Mouse (Mus musculus) bone marrow, adult 2 months (tissue): Measurements from ENCODE around the gene Psenen. TPM values are rescaled to one million over a fixed set of nuclear protein-coding genes. Genes with fewer than 3 reads are reported as not detected.

ENCODE experiments used
- H3K27ac ChIP-seq: fragments of 200-500 bp; 2 replicates; pipeline ENCODE4 v1.5.1; 2012; ENCODE audit warnings: low read depth, mild to moderate bottlenecking, control low read depth, inconsistent platforms, low read length; ENCODE audit not compliant: control insufficient read depth, poor library complexity, insufficient read depth
- H3K4me1 ChIP-seq: fragments of 200-500 bp; 2 replicates; pipeline ENCODE4 v1.6.1; 2011; ENCODE audit warnings: low read length; ENCODE audit not compliant: control insufficient read depth, insufficient read depth
- H3K4me3 ChIP-seq: fragments of 200-500 bp; replicated peaks from 2 replicates; pipeline ENCODE3; 2011; ENCODE audit warnings: mild to moderate bottlenecking, low read depth, low read length, control low read depth; ENCODE audit not compliant: control insufficient read depth
- CTCF ChIP-seq: fragments of 200-500 bp; IDR thresholded peaks from 2 replicates; pipeline ENCODE4 v1.5.1; 2011; ENCODE audit warnings: low read length, control low read depth; ENCODE audit not compliant: control insufficient read depth, insufficient read depth
- POLR2A ChIP-seq: fragments of 200-500 bp; IDR thresholded peaks from 2 replicates; pipeline ENCODE4 v1.6.1; 2011; ENCODE audit warnings: low read depth, mild to moderate bottlenecking, control low read depth, low read length, borderline replicate concordance; ENCODE audit not compliant: control insufficient read depth
- WGBS: fragments of 180-500 bp; shearing (Covaris S2); methylation state at CpG from one replicate; pipeline ENCODE4 v1.1.7; 2018; 5-methylcytosine and 5-hydroxymethylcytosine counted together
- polyA plus RNA-seq: library from polyadenylated mRNA; stranded (reverse); fragments of >200 nt; gene quantifications from 2 replicates; pipeline ENCODE4 v1.2.4, GENCODE M21; 2011; ENCODE audit warnings: low replicate concordance; ENCODE audit not compliant: missing spikeins, insufficient read depth, insufficient read length

Psenen gene
- polyA plus RNA-seq, 1 experiment: 98.9 TPM

GRCm38 (mm10) chr7:30591605-30591951, 28.2 kb upstream of the Psenen start:
- TF ChIP-seq POLR2A: no peak
- TF ChIP-seq CTCF: no peak
- Histone ChIP-seq H3K4me1 (peaks cover 3% of the 10 kb centered on the region; the same call in 1 of the 2 replicates), H3K4me3 (no peak overlapping the region), H3K27ac (no peak overlapping the region)
- 90% methylated on average over 4 of the region's 4 CpGs for WGBS

GRCm38 (mm10) chr7:30590927-30591604, 27.6 kb upstream of the Psenen start:
- TF ChIP-seq CTCF (no peak), POLR2A (no peak)
- 92% methylated on average over 9 of the region's 9 CpGs for WGBS
- Histone ChIP-seq H3K4me3 (no peak overlapping the region), H3K4me1 (peaks cover 3% of the 10 kb centered on the region; the same call in 1 of the 2 replicates), H3K27ac (no peak overlapping the region)

GRCm38 (mm10) chr7:30589435-30590301, 26.2 kb upstream of the Psenen start:
- WGBS: 28% methylated on average over 40 of the region's 40 CpGs
- Histone ChIP-seq H3K27ac (peak overlapping the region; percentile 38), H3K4me3 (peak overlapping the region; percentile 70), H3K4me1 (peaks cover 3% of the 10 kb centered on the region; the same call in 1 of the 2 replicates)
- TF ChIP-seq CTCF (peak; percentile 84), POLR2A (no peak)

DNA sequence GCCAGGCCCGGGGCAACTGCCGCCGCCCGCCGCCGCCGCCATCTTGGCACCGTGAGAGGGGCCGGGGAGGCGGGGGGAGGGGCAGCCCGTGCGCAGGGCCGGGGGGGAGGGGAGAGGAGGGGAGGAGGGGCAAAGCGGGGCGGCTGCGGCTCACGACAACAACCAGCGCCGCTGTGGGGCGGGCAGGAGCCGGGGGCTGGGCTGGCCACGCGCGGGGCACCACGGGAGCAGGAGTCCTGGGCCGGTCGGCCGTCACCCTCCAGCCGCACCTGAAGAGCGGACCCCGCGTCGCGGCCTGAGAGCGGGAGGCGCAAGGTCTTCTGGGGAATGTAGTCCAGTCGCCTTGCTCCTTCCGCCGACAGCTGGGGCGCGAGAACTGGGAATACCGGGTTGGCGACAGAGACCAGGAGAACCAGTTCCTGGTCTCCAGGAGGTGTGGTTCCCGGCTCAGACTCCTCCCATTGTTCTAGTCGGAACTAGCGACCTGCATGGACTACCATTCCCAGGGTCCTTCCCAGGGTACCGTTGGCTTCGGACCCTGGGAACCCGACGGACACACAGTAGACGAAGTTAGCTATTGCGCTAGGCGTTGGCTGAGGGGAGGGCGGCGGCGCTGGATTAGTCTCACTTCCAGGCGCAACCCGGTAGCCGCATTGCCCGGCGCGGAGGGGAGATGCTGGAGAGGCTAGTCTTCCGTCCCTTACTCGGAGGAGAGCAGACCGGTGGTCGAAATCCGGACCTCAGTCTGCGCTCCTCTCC, 25.4 kb upstream of the Psenen start, which contains the start of gene Kmt2b:
Gene Kmt2b (minus strand): TSS at position 51 of the 759 bp plus-strand sequence.
- under 1% methylated on average over 63 of the region's 68 CpGs for WGBS

GRCm38 (mm10) chr7:30587842-30588667, 24.6 kb upstream of the Psenen start:
- Histone ChIP-seq H3K27ac (peak overlapping the region; percentile 90), H3K4me3 (peak overlapping the region; percentile 96), H3K4me1 (peaks cover under 1% of the 10 kb centered on the region; the same call in 1 of the 2 replicates)
- TF ChIP-seq CTCF: no peak
- TF ChIP-seq POLR2A: no peak
- 1% methylated on average over 67 of the region's 67 CpGs for WGBS

More for the DNA sequence above, 25.4 kb upstream of the Psenen start, which contains the start of gene Kmt2b:
- TF ChIP-seq CTCF (no peak; the same call in 1 of the 2 replicates), POLR2A (peak; percentile 42; the same call in 1 of the 2 replicates)
- Histone ChIP-seq H3K4me3 (peak within 1 kb of the TSS; percentile 96), H3K27ac (peak within 1 kb of the TSS; percentile 90), H3K4me1 (peaks cover 1% of the 10 kb centered on the region; the same call in 1 of the 2 replicates)

DNA sequence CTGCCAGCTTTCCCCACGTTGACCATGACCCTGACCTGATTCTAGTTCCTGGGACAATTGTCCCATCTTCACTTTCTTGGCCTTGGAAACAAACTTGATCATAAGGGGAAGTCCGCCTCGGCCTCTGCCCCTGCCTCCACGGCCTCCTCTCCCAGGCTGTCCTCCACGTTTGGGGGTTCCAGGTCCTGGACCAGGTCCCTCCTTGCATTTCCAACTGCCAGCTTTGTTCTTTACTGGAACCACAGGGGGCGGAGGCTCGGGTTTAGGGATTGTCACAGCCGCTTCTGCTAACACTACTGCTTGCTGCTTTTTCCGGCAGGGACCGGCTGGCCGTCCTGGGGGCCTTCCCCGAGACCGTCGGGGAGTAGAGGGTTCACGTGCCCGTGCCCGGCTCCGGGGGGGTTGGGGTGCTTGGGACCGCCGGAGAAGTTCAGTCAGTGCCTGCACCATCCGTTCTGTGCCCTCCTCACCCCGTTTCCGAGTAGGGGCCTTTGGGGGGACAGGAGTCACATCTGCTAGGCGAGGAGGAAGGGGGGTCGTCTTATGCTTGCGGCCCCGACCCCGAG, 23.1 kb upstream of the Psenen start:
- TF ChIP-seq CTCF: no peak
- no peak for TF ChIP-seq POLR2A
- H3K4me1 ChIP-seq: no peaks in the 10 kb centered on the region
- H3K27ac ChIP-seq: no peak overlapping the region; the same call in 1 of the 2 replicates
- 93% methylated on average over 28 of the region's 28 CpGs for WGBS
- H3K4me3 ChIP-seq: no peak overlapping the region

- TF ChIP-seq POLR2A (peak; percentile 20; the same call in 1 of the 2 replicates), CTCF (no peak)
- Histone ChIP-seq H3K4me1 (no peaks in the 10 kb centered on the region), H3K4me3 (no peak overlapping the region), H3K27ac (no peak overlapping the region)
- 94% methylated on average over 7 of the region's 7 CpGs for WGBS
Observed at GRCm38 (mm10) chr7:30585170-30585569, 21.7 kb upstream of the Psenen start.

DNA sequence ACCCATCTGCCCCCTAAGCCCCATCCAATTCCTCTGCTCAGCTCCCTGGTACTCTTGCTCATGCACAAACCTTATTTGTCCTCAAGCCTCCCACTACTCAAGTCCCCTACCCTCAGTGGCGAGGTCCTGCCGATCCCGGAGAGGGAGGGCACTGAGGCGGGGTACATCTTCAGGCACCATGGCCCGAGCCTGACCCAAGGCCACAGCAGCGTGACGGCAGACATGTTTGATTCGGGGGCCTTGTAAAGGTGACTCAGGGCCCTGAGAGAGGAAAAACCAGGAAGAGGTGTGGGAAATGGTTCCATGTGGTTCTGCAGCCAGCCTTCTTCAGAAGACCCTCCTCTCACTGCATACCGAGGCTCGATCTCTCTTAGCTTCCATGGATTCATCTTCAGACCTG, 20.9 kb upstream of the Psenen start:
- H3K4me1 ChIP-seq: no peaks in the 10 kb centered on the region
- TF ChIP-seq POLR2A: no peak
- TF ChIP-seq CTCF: no peak

More for the DNA sequence above, 20.9 kb upstream of the Psenen start:
- no peak overlapping the region for H3K27ac ChIP-seq
- WGBS: 95% methylated on average over 10 of the region's 10 CpGs
- H3K4me3 ChIP-seq: no peak overlapping the region
